Mouse (Mus musculus) c-Kit-positive CD71-negative TER-119-negative erythroid progenitor cells, embryonic 14.5 days (primary cell): ENCODE data around the gene Cpne6.

Experiments used
- DNase-seq: peaks from one replicate; pipeline ENCODE4 v3.0.0-alpha.2; 2013; ENCODE audit warnings: low read depth

Gene Cpne6

GRCm38 (mm10) chr14:55497449-55497821 is 12.8 kb upstream of the Cpne6 start:
- peak; percentile 85 for DNase-seq

GRCm38 (mm10) chr14:55505612-55506011 is 4.6 kb upstream of the Cpne6 start:
- no peak for DNase-seq

- DNase-seq = no peak
Observed at GRCm38 (mm10) chr14:55507801-55508200, 2.4 kb upstream of the Cpne6 start.

- no peak for DNase-seq
Observed at GRCm38 (mm10) chr14:55509540-55509939, 705 bp upstream of the Cpne6 start.

GRCm38 (mm10) chr14:55511037-55511436 is 792 bp downstream of the Cpne6 start:
- DNase-seq = no peak

GRCm38 (mm10) chr14:55513927-55514326 is 3.7 kb downstream of the Cpne6 start:
- DNase-seq = no peak

- DNase-seq = no peak
Observed at GRCm38 (mm10) chr14:55515846-55516245, 5.6 kb downstream of the Cpne6 start.

GRCm38 (mm10) chr14:55518897-55519296 is 8.7 kb downstream of the Cpne6 start:
- no peak for DNase-seq

GRCm38 (mm10) chr14:55519604-55520003 is 9.4 kb downstream of the Cpne6 start:
- no peak for DNase-seq

GRCm38 (mm10) chr14:55520451-55521361 is 10.5 kb downstream of the Cpne6 start:
- no peak for DNase-seq

GRCm38 (mm10) chr14:55524062-55524461 is 13.8 kb downstream of the Cpne6 start:
- no peak for DNase-seq

- no peak for DNase-seq
Observed at GRCm38 (mm10) chr14:55524785-55525184, 14.5 kb downstream of the Cpne6 start, which contains the start of gene Nrl. Gene Nrl (minus strand): TSS chr14:55524981.

GRCm38 (mm10) chr14:55526674-55527073 is 16.4 kb downstream of the Cpne6 start:
- no peak for DNase-seq

- peak; percentile 50 for DNase-seq
Observed at GRCm38 (mm10) chr14:55527940-55528339, 17.7 kb downstream of the Cpne6 start.

- no peak for DNase-seq
Observed at GRCm38 (mm10) chr14:55536116-55536745, 26.0 kb downstream of the Cpne6 start.

GRCm38 (mm10) chr14:55540067-55540786 is 30.0 kb downstream of the Cpne6 start, which contains the start of gene Pck2:
Gene Pck2 (plus strand): TSS chr14:55540266.
- peak; percentile 85 for DNase-seq

- DNase-seq = no peak
Observed at GRCm38 (mm10) chr14:55540787-55541321, 30.6 kb downstream of the Cpne6 start.

- no peak for DNase-seq
Observed at GRCm38 (mm10) chr14:55542268-55542667, 32.0 kb downstream of the Cpne6 start.

GRCm38 (mm10) chr14:55544334-55544733 is 34.1 kb downstream of the Cpne6 start:
- DNase-seq = no peak

GRCm38 (mm10) chr14:55550191-55550590 is 39.9 kb downstream of the Cpne6 start:
- DNase-seq = no peak

GRCm38 (mm10) chr14:55551347-55551746 is 41.1 kb downstream of the Cpne6 start:
- no peak for DNase-seq

- no peak for DNase-seq
Observed at GRCm38 (mm10) chr14:55551794-55552193, 41.5 kb downstream of the Cpne6 start.
